Mouse (Mus musculus): ENCODE results near the gene Bach2. TPM values are rescaled to one million over a fixed set of nuclear protein-coding genes. Genes with fewer than 3 reads are reported as not detected.

Gene Bach2
- polyA plus RNA-seq, 1 experiment from 2014 or later = 7.7 TPM

DNA sequence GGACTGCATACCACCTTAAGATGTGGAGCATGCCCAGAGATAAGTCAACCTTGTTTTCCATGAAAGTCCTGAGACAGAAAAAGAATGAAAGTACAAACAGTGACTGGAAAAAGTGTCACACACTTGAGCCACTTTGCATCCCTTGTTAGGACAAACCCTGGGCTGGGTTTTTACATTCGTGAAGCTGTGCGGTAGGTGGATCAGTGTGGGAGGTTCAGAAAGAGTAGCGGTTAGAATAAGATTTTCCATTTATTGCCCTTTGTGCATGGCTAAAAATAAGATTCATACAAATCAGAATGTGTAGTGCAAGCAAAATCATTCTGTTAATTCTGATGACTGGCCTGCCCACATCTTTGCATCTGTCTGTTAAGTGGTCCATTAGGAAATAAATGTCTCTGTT is 187.0 kb downstream of the Bach2 start:
- WGBS = 97% methylated on average over 3 of the region's 3 CpGs
- H3K4me1 ChIP-seq = peaks cover 8% of the 10 kb centered on the region
- H3K4me3 ChIP-seq = no peak overlapping the region
- no peaks in the 10 kb centered on the region for H3K9me3 ChIP-seq (replicated peaks)
- H3K27me3 ChIP-seq (ENCODE audit: low read depth, poor library complexity, severe bottlenecking) = no peaks in the 10 kb centered on the region
- DNase-seq (ENCODE audit: low spot score) = no peak
- no peaks in the 10 kb centered on the region for H3K36me3 ChIP-seq
- no peak overlapping the region for H3K27ac ChIP-seq (replicated peaks)

- Histone ChIP-seq H3K4me3 (no peak overlapping the region), H3K27ac (replicated peaks) (no peak overlapping the region), H3K9me3 (replicated peaks) (no peaks in the 10 kb centered on the region), H3K27me3 (ENCODE audit: low read depth, poor library complexity, severe bottlenecking) (no peaks in the 10 kb centered on the region), H3K4me1 (peaks cover 21% of the 10 kb centered on the region), H3K36me3 (no peaks in the 10 kb centered on the region)
- no peak for DNase-seq (ENCODE audit: low spot score)
- 92% methylated on average over 27 of the region's 27 CpGs for WGBS
Measured at GRCm38 (mm10) chr4:32426779-32427577, 188.4 kb downstream of the Bach2 start.

DNA sequence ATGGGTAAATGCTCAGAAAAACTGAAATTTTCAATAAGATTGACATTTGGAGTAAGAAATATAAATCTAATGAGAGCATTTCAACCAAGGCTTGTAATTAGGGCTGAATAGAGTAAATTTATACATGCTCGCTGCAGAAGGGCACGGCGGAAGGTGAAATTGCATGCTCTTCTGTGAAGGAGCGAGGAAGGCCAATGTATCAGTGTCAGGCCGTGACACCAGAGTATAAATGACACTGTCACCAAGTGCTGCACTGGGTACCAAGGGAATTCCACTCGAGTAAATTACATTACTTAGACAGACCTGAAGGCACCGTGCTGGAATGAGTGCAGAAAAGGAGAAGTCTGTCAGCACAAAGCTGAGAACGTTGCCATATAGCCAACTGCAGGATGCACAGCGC is 190.1 kb downstream of the Bach2 start:
- DNase-seq (ENCODE audit: low spot score) = no peak
- Histone ChIP-seq H3K27ac (replicated peaks) (no peak overlapping the region), H3K4me1 (peaks cover 39% of the 10 kb centered on the region)

DNA sequence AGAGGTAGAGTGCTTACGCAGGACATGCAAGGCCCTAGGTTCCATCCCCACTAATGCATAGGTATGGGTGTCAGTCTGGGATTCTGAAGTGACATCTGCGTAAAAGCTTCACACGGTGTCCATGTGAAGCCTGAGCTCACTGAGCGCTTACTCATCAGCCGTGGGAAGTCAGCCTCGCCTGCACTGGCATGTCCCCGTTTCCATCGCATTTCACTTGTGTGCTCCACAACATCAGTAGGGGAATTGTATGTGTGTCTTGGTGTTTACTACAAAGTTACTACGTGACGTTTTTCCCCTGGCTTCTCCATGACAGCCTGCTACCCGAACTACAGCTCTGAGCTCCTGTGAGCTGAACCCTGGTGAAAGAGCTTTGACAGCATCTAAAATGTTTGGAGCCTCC is 191.5 kb downstream of the Bach2 start:
- Histone ChIP-seq H3K4me1 (peaks cover 42% of the 10 kb centered on the region), H3K36me3 (no peaks in the 10 kb centered on the region), H3K27ac (replicated peaks) (peak overlapping the region; percentile 78), H3K9me3 (replicated peaks) (no peaks in the 10 kb centered on the region), H3K27me3 (ENCODE audit: low read depth, poor library complexity, severe bottlenecking) (no peaks in the 10 kb centered on the region), H3K4me3 (no peak overlapping the region)
- 86% methylated on average over 11 of the region's 11 CpGs for WGBS
- DNase-seq (ENCODE audit: low spot score) = no peak

More for the DNA sequence above, 190.1 kb downstream of the Bach2 start:
- no peaks in the 10 kb centered on the region for H3K9me3 ChIP-seq (replicated peaks)
- H3K27me3 ChIP-seq (ENCODE audit: low read depth, poor library complexity, severe bottlenecking) = no peaks in the 10 kb centered on the region
- H3K36me3 ChIP-seq = no peaks in the 10 kb centered on the region
- no peak overlapping the region for H3K4me3 ChIP-seq
- WGBS = 90% methylated on average over 9 of the region's 9 CpGs

- H3K4me3 ChIP-seq = no peak overlapping the region
- peaks cover 42% of the 10 kb centered on the region for H3K4me1 ChIP-seq
- H3K27me3 ChIP-seq (ENCODE audit: low read depth, poor library complexity, severe bottlenecking) = no peaks in the 10 kb centered on the region
- WGBS = 34% methylated on average over 7 of the region's 7 CpGs
- peak overlapping the region; percentile 78 for H3K27ac ChIP-seq (replicated peaks)
- peak; percentile 37 for DNase-seq (ENCODE audit: low spot score)
- no peaks in the 10 kb centered on the region for H3K36me3 ChIP-seq
- no peaks in the 10 kb centered on the region for H3K9me3 ChIP-seq (replicated peaks)
Measured at GRCm38 (mm10) chr4:32430981-32431380, 192.4 kb downstream of the Bach2 start.

DNA sequence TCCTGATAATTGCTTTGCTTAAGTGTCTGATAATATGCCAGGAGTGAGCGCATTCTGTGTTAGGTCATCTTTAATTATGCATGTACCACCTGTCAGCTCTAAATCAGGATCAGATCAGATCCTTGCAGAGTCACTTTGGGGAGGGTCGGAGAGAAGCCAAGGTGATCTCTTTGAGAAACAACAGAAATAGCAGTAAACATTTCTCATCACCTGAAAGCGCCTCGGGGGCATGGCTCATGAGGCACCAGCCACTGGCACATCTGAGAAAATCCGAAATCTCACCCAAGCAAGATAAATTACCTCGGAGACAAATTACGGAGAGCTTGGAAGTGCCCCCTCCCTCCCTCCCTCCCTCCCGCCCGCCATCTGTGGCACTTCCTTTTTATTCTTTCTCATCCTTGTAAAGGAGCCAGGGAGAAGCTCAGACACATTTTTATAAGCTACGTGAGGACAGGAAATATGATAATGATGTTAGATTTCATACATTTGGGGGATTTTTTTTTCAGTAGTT is 193.7 kb downstream of the Bach2 start:
- Histone ChIP-seq H3K27ac (replicated peaks) (peak overlapping the region; percentile 61; the same call in 1 of the 2 replicates), H3K4me1 (peaks cover 48% of the 10 kb centered on the region), H3K27me3 (ENCODE audit: low read depth, poor library complexity, severe bottlenecking) (no peaks in the 10 kb centered on the region), H3K36me3 (no peaks in the 10 kb centered on the region), H3K4me3 (no peak overlapping the region), H3K9me3 (replicated peaks) (no peaks in the 10 kb centered on the region)
- no peak for DNase-seq (ENCODE audit: low spot score)
- WGBS = 62% methylated on average over 10 of the region's 10 CpGs

GRCm38 (mm10) chr4:32432945-32433344 is 194.3 kb downstream of the Bach2 start:
- 44% methylated on average over 6 of the region's 6 CpGs for WGBS
- peak overlapping the region; percentile 61 for H3K27ac ChIP-seq (replicated peaks)
- no peak for DNase-seq (ENCODE audit: low spot score)
- peaks cover 48% of the 10 kb centered on the region for H3K4me1 ChIP-seq
- H3K9me3 ChIP-seq (replicated peaks) = no peaks in the 10 kb centered on the region
- H3K4me3 ChIP-seq = no peak overlapping the region
- H3K36me3 ChIP-seq = no peaks in the 10 kb centered on the region
- H3K27me3 ChIP-seq (ENCODE audit: low read depth, poor library complexity, severe bottlenecking) = no peaks in the 10 kb centered on the region

DNA sequence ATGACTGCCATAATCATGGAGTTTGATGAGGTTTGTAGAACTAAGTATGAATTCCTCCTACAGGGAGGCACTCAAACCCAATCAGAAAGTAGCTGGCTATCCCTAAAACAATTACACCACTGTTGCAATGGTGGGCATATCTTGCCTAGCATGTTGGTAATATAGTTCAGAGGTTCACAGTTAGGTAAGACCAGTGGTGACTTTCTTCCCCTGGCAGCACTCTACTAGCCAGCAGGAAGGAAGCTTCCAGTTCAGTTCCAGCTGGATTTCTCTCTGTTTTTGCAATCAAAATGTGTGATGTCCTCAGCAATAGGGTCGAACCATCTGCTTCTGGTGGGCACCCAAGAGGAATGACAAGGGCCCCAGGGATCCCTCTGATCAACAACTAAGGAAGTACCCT is 196.0 kb downstream of the Bach2 start:
- no peaks in the 10 kb centered on the region for H3K9me3 ChIP-seq (replicated peaks)
- H3K27me3 ChIP-seq (ENCODE audit: low read depth, poor library complexity, severe bottlenecking) = no peaks in the 10 kb centered on the region
- no peak overlapping the region for H3K27ac ChIP-seq (replicated peaks)
- whole genome bisulfite sequencing = 85% methylated on average over 1 of the region's 1 CpGs
- DNase-seq (ENCODE audit: low spot score) = no peak
- no peak overlapping the region for H3K4me3 ChIP-seq
- peaks cover 48% of the 10 kb centered on the region for H3K4me1 ChIP-seq
- no peaks in the 10 kb centered on the region for H3K36me3 ChIP-seq

GRCm38 (mm10) chr4:32439974-32440739 is 201.6 kb downstream of the Bach2 start:
- Histone ChIP-seq H3K36me3 (no peaks in the 10 kb centered on the region), H3K9me3 (replicated peaks) (no peaks in the 10 kb centered on the region), H3K27me3 (ENCODE audit: low read depth, poor library complexity, severe bottlenecking) (no peaks in the 10 kb centered on the region), H3K4me1 (peaks cover 5% of the 10 kb centered on the region; the same call in 1 of the 2 replicates), H3K4me3 (no peak overlapping the region), H3K27ac (replicated peaks) (0 out of 2 replicates have a peak overlapping the region, but pooled peaks have one; percentile 28)
- WGBS = 93% methylated on average over 11 of the region's 11 CpGs
- no peak for DNase-seq (ENCODE audit: low spot score)

DNA sequence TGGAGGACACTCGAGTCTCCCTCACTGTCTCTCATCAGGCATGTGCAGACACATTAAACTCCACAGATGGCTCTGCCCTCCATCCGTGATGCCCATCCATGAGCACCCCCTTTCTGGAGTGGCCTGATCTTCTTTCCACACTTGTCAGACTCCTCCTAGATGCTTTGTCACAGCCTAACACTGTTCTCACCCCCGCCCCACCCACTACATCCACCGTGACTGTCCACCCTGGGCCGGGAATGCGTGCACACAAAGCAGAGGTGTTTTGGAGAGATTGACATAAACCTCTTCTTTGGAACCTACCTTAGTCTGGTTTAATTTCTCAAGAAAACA is 202.1 kb downstream of the Bach2 start:
- DNase-seq (ENCODE audit: low spot score) = no peak
- Histone ChIP-seq H3K36me3 (no peaks in the 10 kb centered on the region), H3K4me1 (peaks cover 5% of the 10 kb centered on the region; the same call in 1 of the 2 replicates), H3K9me3 (replicated peaks) (no peaks in the 10 kb centered on the region), H3K27ac (replicated peaks) (0 out of 2 replicates have a peak overlapping the region, but pooled peaks have one; percentile 28), H3K27me3 (ENCODE audit: low read depth, poor library complexity, severe bottlenecking) (no peaks in the 10 kb centered on the region), H3K4me3 (no peak overlapping the region)
- 87% methylated on average over 6 of the region's 6 CpGs for WGBS

- Histone ChIP-seq H3K36me3 (no peaks in the 10 kb centered on the region), H3K27me3 (ENCODE audit: low read depth, poor library complexity, severe bottlenecking) (no peaks in the 10 kb centered on the region), H3K4me3 (no peak overlapping the region), H3K9me3 (replicated peaks) (no peaks in the 10 kb centered on the region; the same call in 1 of the 2 replicates), H3K27ac (replicated peaks) (no peak overlapping the region), H3K4me1 (no peaks in the 10 kb centered on the region; the same call in 1 of the 2 replicates)
- no peak for DNase-seq (ENCODE audit: low spot score)
- 97% methylated on average over 1 of the region's 1 CpGs for WGBS
Measured at GRCm38 (mm10) chr4:32444671-32445196, 206.1 kb downstream of the Bach2 start.

DNA sequence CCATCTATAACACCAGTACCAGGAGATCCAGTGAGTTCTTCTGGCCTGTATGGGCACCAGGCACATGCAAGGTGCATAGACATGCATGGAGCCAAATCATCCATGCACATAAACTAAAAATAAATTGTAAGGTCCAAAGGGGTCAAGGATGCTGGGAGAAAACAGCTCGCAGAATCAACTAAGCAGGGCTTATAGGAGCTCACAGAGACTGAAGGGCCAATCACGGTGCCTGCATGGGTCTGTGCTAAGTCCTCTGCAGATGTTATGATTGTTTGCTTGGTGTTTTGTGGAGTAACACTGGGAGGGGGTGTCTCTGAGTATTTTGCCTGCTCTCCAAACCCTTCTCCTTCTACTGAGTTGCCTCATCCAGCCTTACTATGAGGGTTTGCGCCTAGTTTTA is 209.2 kb downstream of the Bach2 start:
- no peaks in the 10 kb centered on the region for H3K4me1 ChIP-seq
- H3K4me3 ChIP-seq = no peak overlapping the region
- H3K27me3 ChIP-seq (ENCODE audit: low read depth, poor library complexity, severe bottlenecking) = no peaks in the 10 kb centered on the region
- no peaks in the 10 kb centered on the region; the same call in 1 of the 2 replicates for H3K9me3 ChIP-seq (replicated peaks)
- WGBS = 92% methylated on average over 3 of the region's 3 CpGs
- DNase-seq (ENCODE audit: low spot score) = no peak
- no peaks in the 10 kb centered on the region for H3K36me3 ChIP-seq
- H3K27ac ChIP-seq (replicated peaks) = no peak overlapping the region

All from midbrain, embryonic 10.5 days (tissue).